Mouse (Mus musculus): ENCODE results near the gene Ccdc88b. TPM values are rescaled to one million over a fixed set of nuclear protein-coding genes. Genes with fewer than 3 reads are reported as not detected.

Gene Ccdc88b
- polyA plus RNA-seq, 1 experiment from 2014 or later = 1.4 TPM

DNA sequence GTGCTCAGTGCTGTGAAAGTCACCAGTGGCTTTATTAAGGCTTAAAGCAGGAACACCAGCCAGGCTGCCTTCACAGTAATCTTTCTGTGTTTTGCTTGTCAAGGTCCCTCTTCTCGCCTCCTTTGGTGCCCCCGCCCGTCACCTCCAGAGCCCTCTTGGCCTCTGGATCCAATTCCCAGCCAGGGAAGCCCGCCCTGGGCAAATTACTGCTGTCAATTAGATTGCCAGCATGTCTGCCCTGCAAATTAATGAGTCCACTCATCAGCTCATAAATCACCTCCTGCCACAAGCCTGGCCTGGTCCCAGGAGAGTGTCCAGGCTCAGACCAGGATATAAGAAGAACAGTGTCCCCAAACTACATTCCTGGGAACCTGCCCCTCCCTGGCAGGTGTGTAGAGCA is 43.6 kb downstream of the Ccdc88b start:
- ATAC-seq = no peak
- H3K4me3 ChIP-seq (ENCODE audit: low read depth, low read length) = no peak overlapping the region
- no peaks in the 10 kb centered on the region for H3K4me1 ChIP-seq (replicated peaks; ENCODE audit: control insufficient read depth, insufficient read depth, low read length)
- no peaks in the 10 kb centered on the region for H3K9me3 ChIP-seq (ENCODE audit: control insufficient read depth)
- H3K27ac ChIP-seq (ENCODE audit: low read depth, low read length) = no peak overlapping the region
- no peaks in the 10 kb centered on the region; the same call in 1 of the 2 replicates for H3K27me3 ChIP-seq (replicated peaks; ENCODE audit: control insufficient read depth, insufficient read depth, low read length)
- no peaks in the 10 kb centered on the region for H3K36me3 ChIP-seq (ENCODE audit: control insufficient read depth, insufficient read depth)
- H3K9ac ChIP-seq (ENCODE audit: low read depth, low read length) = no peak overlapping the region
- TF ChIP-seq CTCF (IDR thresholded peaks at IDR 0.05; ENCODE audit: low read depth) = no peak
- 42% methylated on average over 4 of the region's 4 CpGs for WGBS
- no peak overlapping the region for H3K4me2 ChIP-seq (replicated peaks; ENCODE audit: low read depth)

Small RNA genes within 50 kb of the gene (microRNA-seq; reads per million reads assigned to microRNA genes)
- gene Mir5046 = not detected

Other genes starting within 250 kb of the Ccdc88b start
- gene Rps6ka4, start 17.6 kb downstream of the Ccdc88b start, polyA plus RNA-seq (2015; fragmentation: Nextera tagmentation; extraction: Ambion mirVana) = 15.7 and 16.7 TPM in 2 replicates
- 52.0 and 54.4 TPM in 2 replicates for gene Trmt112, start 51.5 kb upstream of the Ccdc88b start, polyA plus RNA-seq (2015; fragmentation: Nextera tagmentation; extraction: Ambion mirVana)
- gene Prdx5, start 51.9 kb upstream of the Ccdc88b start, polyA plus RNA-seq (2015; fragmentation: Nextera tagmentation; extraction: Ambion mirVana) = 910 and 912 TPM in 2 replicates
- 63.6 TPM in 2 replicates for gene Esrra, start 63.6 kb upstream of the Ccdc88b start, polyA plus RNA-seq (2015; fragmentation: Nextera tagmentation; extraction: Ambion mirVana)
- 0.65 and 0.76 TPM in 2 replicates for gene Catsperz, start 67.2 kb upstream of the Ccdc88b start, polyA plus RNA-seq (2015; fragmentation: Nextera tagmentation; extraction: Ambion mirVana)
- gene Kcnk4, start 76.3 kb upstream of the Ccdc88b start, polyA plus RNA-seq (2015; fragmentation: Nextera tagmentation; extraction: Ambion mirVana) = 0.21 and 0.38 TPM in 2 replicates
- 66.2 and 70.1 TPM in 2 replicates for gene Bad, start 83.7 kb upstream of the Ccdc88b start, polyA plus RNA-seq (2015; fragmentation: Nextera tagmentation; extraction: Ambion mirVana)
- 20.0 and 20.9 TPM in 2 replicates for gene Gpr137, start 84.3 kb upstream of the Ccdc88b start, polyA plus RNA-seq (2015; fragmentation: Nextera tagmentation; extraction: Ambion mirVana)
- gene Ppp1r14b, start 116.8 kb upstream of the Ccdc88b start, polyA plus RNA-seq (2015; fragmentation: Nextera tagmentation; extraction: Ambion mirVana) = 102 and 105 TPM in 2 replicates
- 107 and 123 TPM in 2 replicates for gene Plcb3, start 118.3 kb upstream of the Ccdc88b start, polyA plus RNA-seq (2015; fragmentation: Nextera tagmentation; extraction: Ambion mirVana)
- 135 and 142 TPM in 2 replicates for gene Fkbp2, start 122.3 kb upstream of the Ccdc88b start, polyA plus RNA-seq (2015; fragmentation: Nextera tagmentation; extraction: Ambion mirVana)
- gene Vegfb, start 129.4 kb upstream of the Ccdc88b start, polyA plus RNA-seq (2015; fragmentation: Nextera tagmentation; extraction: Ambion mirVana) = 23.2 and 25.2 TPM in 2 replicates
- gene Dnajc4, start 134.4 kb upstream of the Ccdc88b start, polyA plus RNA-seq (2015; fragmentation: Nextera tagmentation; extraction: Ambion mirVana) = 32.3 and 35.1 TPM in 2 replicates
- gene Nudt22, start 137.9 kb upstream of the Ccdc88b start, polyA plus RNA-seq (2015; fragmentation: Nextera tagmentation; extraction: Ambion mirVana) = 50.4 and 51.9 TPM in 2 replicates
- gene Trpt1, start 137.9 kb upstream of the Ccdc88b start, polyA plus RNA-seq (2015; fragmentation: Nextera tagmentation; extraction: Ambion mirVana) = 7.6 and 10.2 TPM in 2 replicates
- 8.9 and 9.3 TPM in 2 replicates for gene Fermt3, start 161.3 kb upstream of the Ccdc88b start, polyA plus RNA-seq (2015; fragmentation: Nextera tagmentation; extraction: Ambion mirVana)
- 46.2 and 47.8 TPM in 2 replicates for gene Stip1, start 181.8 kb upstream of the Ccdc88b start, polyA plus RNA-seq (2015; fragmentation: Nextera tagmentation; extraction: Ambion mirVana)
- 14.4 and 15.1 TPM in 2 replicates for gene Macrod1, start 198.6 kb upstream of the Ccdc88b start, polyA plus RNA-seq (2015; fragmentation: Nextera tagmentation; extraction: Ambion mirVana)
- 0.75 and 0.82 TPM in 2 replicates for gene Flrt1, start 247.5 kb upstream of the Ccdc88b start, polyA plus RNA-seq (2015; fragmentation: Nextera tagmentation; extraction: Ambion mirVana)